Mouse (Mus musculus): ENCODE results near the gene Ccni.

Gene Ccni

GRCm38 (mm10) chr5:93136956-93137586 is 69.2 kb downstream of the Ccni start:
- DNase-seq (ENCODE audit: low spot score in 2 of 2): peak in 1 of 2 experiments; percentile 34

GRCm38 (mm10) chr5:93135368-93136107 is 70.8 kb downstream of the Ccni start:
- DNase-seq (ENCODE audit: low spot score in 2 of 2): no peak

GRCm38 (mm10) chr5:93133445-93134244 is 72.7 kb downstream of the Ccni start:
- DNase-seq (ENCODE audit: low spot score in 2 of 2): no peak
